Mouse (Mus musculus) macrophage (primary cell): ENCODE results near the gene Myl3. TPM values are rescaled to one million over a fixed set of nuclear protein-coding genes. Genes with fewer than 3 reads are reported as not detected.

Source experiments
- H3K27ac ChIP-seq: fragments of 350-480 bp; formaldehyde crosslinking; 2 replicates; pipeline ENCODE4 v1.9.0; 2021
- H3K36me3 ChIP-seq: fragments of 350-480 bp; formaldehyde crosslinking; 2 replicates; pipeline ENCODE4 v1.9.0; 2021; ENCODE audit errors: inconsistent target
- H3K4me3 ChIP-seq: fragments of 350-480 bp; formaldehyde crosslinking; 2 replicates; pipeline ENCODE4 v1.9.0; 2021; ENCODE audit errors: inconsistent target
- H3K79me2 ChIP-seq: fragments of 350-480 bp; formaldehyde crosslinking; 2 replicates; pipeline ENCODE4 v1.9.0; 2021; ENCODE audit errors: inconsistent target
- WGBS: methylation state at CpG from one replicate; pipeline ENCODE4 v1.1.7; 2026; ENCODE audit warnings: inconsistent platforms; ENCODE audit not compliant: missing documents; 5-methylcytosine and 5-hydroxymethylcytosine counted together
- polyA plus RNA-seq: library from polyadenylated mRNA; stranded (reverse); fragments of 250-400 nt; gene quantifications from 3 replicates; pipeline ENCODE4 v1.2.4, GENCODE M21; 2018; ENCODE audit warnings: inconsistent platforms

Myl3 gene
- polyA plus RNA-seq, 1 experiment from 2014 or later, result not detected

DNA sequence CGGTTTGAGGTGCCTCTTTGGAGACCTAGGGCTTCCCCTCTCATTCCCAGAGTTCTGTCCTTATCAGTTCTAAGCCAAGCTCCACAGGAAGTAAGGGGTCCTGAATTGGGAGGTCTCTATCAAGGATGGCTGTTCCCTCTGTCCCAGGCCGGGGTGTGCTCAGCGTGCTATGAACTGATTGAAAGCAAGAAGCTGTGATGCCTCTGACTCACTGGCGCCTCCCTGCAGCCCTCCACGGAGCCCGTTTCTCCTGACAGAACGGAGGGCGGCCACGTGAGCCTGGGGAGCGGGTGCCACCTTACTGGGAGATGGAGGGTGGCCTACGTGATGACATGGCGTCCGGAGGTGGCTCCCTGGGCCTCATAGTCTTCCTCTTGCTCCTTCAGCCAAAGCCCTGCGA lies 56.2 kb downstream of the Myl3 start, which contains the start of gene Prss42:
Gene Prss42, plus strand, starts transcription at position 301 of the 400 bp plus-strand sequence.
- no peak within 1 kb of the TSS for H3K4me3 ChIP-seq
- H3K27ac ChIP-seq, result no peak within 1 kb of the TSS
- WGBS, result 96% methylated on average over 14 of the region's 14 CpGs
- H3K79me2 ChIP-seq, result no peaks in the 10 kb centered on the region
- H3K36me3 ChIP-seq, result no peaks in the 10 kb centered on the region

DNA sequence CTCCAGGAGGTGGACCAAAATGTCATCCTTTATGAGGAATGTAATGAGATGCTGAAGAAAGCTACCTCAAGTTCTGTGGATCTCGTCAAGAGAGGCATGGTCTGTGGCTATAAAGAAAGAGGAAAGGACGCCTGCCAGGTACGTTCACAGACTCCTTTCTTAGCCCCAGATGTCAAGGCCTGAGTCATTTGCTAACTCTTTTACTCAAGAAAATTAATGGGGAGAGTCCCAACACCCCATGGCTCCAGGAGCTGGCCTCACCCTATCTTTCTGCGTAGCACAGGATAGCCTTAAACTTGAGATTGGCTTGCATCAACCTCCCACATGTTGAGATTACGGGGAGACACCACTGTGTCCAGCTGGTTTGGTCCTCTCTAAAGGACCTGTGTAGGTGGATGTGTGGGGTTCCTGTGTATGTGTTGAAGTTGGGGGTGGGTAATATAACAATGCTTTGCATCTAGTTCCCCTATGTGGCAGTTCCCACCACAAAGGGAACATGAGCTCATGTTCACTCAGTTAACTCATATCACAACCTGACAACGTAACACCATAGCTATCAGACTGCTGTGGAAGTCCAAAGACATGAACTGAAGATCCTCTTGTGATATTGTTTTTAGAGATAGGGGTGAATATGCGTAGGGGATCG lies 59.3 kb downstream of the Myl3 start:
- WGBS, result 94% methylated on average over 8 of the region's 8 CpGs
- no peak overlapping the region for H3K4me3 ChIP-seq
- H3K36me3 ChIP-seq, result no peaks in the 10 kb centered on the region
- H3K27ac ChIP-seq, result no peak overlapping the region
- H3K79me2 ChIP-seq, result no peaks in the 10 kb centered on the region

- Histone ChIP-seq H3K27ac (no peak overlapping the region), H3K79me2 (no peaks in the 10 kb centered on the region), H3K4me3 (no peak overlapping the region), H3K36me3 (no peaks in the 10 kb centered on the region)
- 57% methylated on average over 4 of the region's 4 CpGs for WGBS
Observed at GRCm38 (mm10) chr9:110803294-110803693, 61.6 kb downstream of the Myl3 start.

GRCm38 (mm10) chr9:110810051-110810450 lies 68.4 kb downstream of the Myl3 start:
- 91% methylated on average over 4 of the region's 4 CpGs for WGBS
- Histone ChIP-seq H3K79me2 (no peaks in the 10 kb centered on the region), H3K4me3 (no peak overlapping the region), H3K36me3 (no peaks in the 10 kb centered on the region), H3K27ac (no peak overlapping the region)

GRCm38 (mm10) chr9:110813789-110814188 lies 72.1 kb downstream of the Myl3 start, which contains the start of gene Prss44:
Gene Prss44 (plus strand): TSS chr9:110813994.
- no peaks in the 10 kb centered on the region for H3K79me2 ChIP-seq
- H3K27ac ChIP-seq, result no peak within 1 kb of the TSS
- H3K36me3 ChIP-seq, result no peaks in the 10 kb centered on the region
- WGBS, result 76% methylated on average over 17 of the region's 18 CpGs
- no peak within 1 kb of the TSS for H3K4me3 ChIP-seq

Other genes starting within 250 kb of the Myl3 start
- gene Setd2, start 209.3 kb upstream of the Myl3 start, polyA plus RNA-seq, result 38.1 to 71.6 TPM (median 41.4 TPM) in 3 replicates
- gene Nradd, start 117.4 kb upstream of the Myl3 start, polyA plus RNA-seq, result 0.95 to 4.3 TPM (median 2.3 TPM) in 3 replicates
- gene Nbeal2, start 87.7 kb upstream of the Myl3 start, polyA plus RNA-seq, result 8.6 to 16.6 TPM (median 14.0 TPM) in 3 replicates
- gene Ccdc12, start 85.4 kb upstream of the Myl3 start, polyA plus RNA-seq, result 80.9 to 152 TPM (median 147 TPM) in 3 replicates
- gene Pth1r, start 5.3 kb downstream of the Myl3 start, polyA plus RNA-seq, result 0.16 TPM in 1 of 3 replicates, not detected in the others
- not detected in 3 replicates for gene Prss42, start 56.3 kb downstream of the Myl3 start, polyA plus RNA-seq
- gene Prss44, start 72.1 kb downstream of the Myl3 start, polyA plus RNA-seq, result not detected in 3 replicates
- not detected in 3 replicates for gene Prss43, start 84.8 kb downstream of the Myl3 start, polyA plus RNA-seq
- gene Prss45, start 92.7 kb downstream of the Myl3 start, polyA plus RNA-seq, result not detected in 3 replicates
- gene Prss46, start 102.6 kb downstream of the Myl3 start, polyA plus RNA-seq, result 0.11 to 0.51 TPM in 2 of 3 replicates, not detected in the other
- not detected in 3 replicates for gene Prss50, start 116.1 kb downstream of the Myl3 start, polyA plus RNA-seq
- 5.1 to 14.0 TPM (median 6.6 TPM) in 3 replicates for gene Als2cl, start 138.0 kb downstream of the Myl3 start, polyA plus RNA-seq
- gene Tmie, start 138.3 kb downstream of the Myl3 start, polyA plus RNA-seq, result 0.10 to 0.43 TPM (median 0.26 TPM) in 3 replicates
- not detected in 3 replicates for gene Fam240a, start 175.0 kb downstream of the Myl3 start, polyA plus RNA-seq
- not detected in 3 replicates for gene Tdgf1, start 204.3 kb downstream of the Myl3 start, polyA plus RNA-seq
- gene Lrrc2, start 209.7 kb downstream of the Myl3 start, polyA plus RNA-seq, result not detected in 3 replicates
- not detected in 3 replicates for gene Rtp3, start 248.7 kb downstream of the Myl3 start, polyA plus RNA-seq